Mouse (Mus musculus): ENCODE data around the gene Gal3st2b. TPM values are rescaled to one million over a fixed set of nuclear protein-coding genes. Genes with fewer than 3 reads are reported as not detected.
A peak's percentile ranks its signal among the peaks of the same experiment; 100 is the strongest.
"Not testable (repeated sequence)": the region's sequence is repeated elsewhere in the genome, so short reads cannot be mapped to it uniquely, and the experiment has no call there.

The Gal3st2b gene
- polyA plus RNA-seq, 1 experiment from 2014 or later, result 0.18 TPM

DNA sequence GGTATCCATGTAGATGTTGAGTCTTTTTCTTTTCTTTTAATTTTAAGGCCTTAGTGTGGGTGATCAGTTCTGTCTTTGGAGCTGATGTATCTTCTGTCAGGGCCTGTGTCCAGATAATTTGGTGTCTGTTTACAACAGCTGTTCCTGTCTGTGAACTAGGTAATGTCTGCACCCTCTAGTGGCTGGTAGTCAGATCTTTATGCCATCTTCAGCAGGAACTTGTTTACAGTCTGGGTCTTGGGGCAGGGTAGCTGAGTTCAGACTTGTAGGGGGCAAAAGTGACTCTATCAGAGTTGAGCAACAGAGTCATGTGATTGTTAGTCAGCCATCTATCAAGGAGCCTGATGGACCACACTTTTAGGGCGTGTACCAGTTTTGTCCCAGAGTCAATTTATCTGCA, 48.4 kb downstream of the Gal3st2b start:
- not testable (repeated sequence) for ATAC-seq (replicated peaks; ENCODE audit: extremely low read depth, insufficient read depth, low FRiP score); H3K9ac ChIP-seq (ENCODE audit: low read length); H3K36me3 ChIP-seq (ENCODE audit: control insufficient read depth, insufficient read depth); H3K27me3 ChIP-seq (ENCODE audit: control insufficient read depth, insufficient read depth, low read length); H3K9me3 ChIP-seq (replicated peaks; ENCODE audit: control insufficient read depth, low read length); H3K4me3 ChIP-seq (ENCODE audit: low read length); H3K4me1 ChIP-seq (ENCODE audit: control insufficient read depth, insufficient read depth, low read length); H3K27ac ChIP-seq (ENCODE audit: low read length); H3K4me2 ChIP-seq (ENCODE audit: low read depth, low read length)
- WGBS, result no CpG with 5 or more reads among the region's 1 CpGs

DNA sequence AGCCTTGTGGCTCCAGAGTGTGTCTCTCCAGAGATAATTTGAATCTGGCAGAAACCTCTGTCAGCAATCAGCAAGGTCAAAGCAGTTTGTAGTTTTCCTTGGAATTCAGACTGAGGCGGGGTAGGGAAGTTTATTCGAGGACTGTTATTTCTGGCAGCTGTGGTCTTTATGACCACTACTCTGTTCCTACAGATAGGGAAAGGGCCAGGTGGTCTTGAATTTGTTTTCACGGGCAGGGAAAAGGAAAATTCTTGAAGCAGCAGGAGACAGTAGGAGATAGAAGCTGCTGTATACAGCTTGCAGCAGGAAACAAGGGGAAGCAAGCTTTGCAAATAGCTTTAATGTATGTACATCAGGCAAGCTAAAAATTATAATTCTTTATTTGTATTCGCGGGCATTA, 52.3 kb downstream of the Gal3st2b start:
- not testable (repeated sequence) for H3K27me3 ChIP-seq (ENCODE audit: control insufficient read depth, insufficient read depth, low read length); H3K36me3 ChIP-seq (ENCODE audit: control insufficient read depth, insufficient read depth); H3K9me3 ChIP-seq (replicated peaks; ENCODE audit: control insufficient read depth, low read length); H3K4me1 ChIP-seq (ENCODE audit: control insufficient read depth, insufficient read depth, low read length); H3K9ac ChIP-seq (ENCODE audit: low read length); H3K4me2 ChIP-seq (ENCODE audit: low read depth, low read length); H3K4me3 ChIP-seq (ENCODE audit: low read length); H3K27ac ChIP-seq (ENCODE audit: low read length)
- ATAC-seq (replicated peaks; ENCODE audit: extremely low read depth, insufficient read depth, low FRiP score), result peak; percentile 64; the same call in 1 of the 2 replicates
- WGBS, result 30% methylated on average over 2 of the region's 5 CpGs

DNA sequence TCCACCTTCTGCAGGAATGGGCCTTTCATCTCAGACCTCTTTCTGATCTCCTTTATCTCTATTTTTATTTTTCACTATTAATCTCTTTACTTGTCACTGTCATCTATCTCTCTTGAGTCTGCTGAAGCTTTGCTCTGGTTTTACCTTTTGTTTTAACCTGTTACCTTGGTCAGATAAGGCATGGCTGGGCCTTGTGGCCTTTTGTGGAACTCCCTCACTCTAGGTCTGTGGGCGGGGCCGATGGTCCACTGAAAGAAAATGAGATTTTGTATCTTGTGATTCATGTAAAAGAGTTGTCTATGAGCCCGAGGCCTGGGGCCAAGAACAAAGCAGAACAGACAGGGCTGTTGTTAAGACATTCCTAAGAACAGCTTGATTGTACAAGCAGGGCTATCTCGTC, 52.7 kb downstream of the Gal3st2b start:
- not testable (repeated sequence) for H3K9ac ChIP-seq (ENCODE audit: low read length); ATAC-seq (replicated peaks; ENCODE audit: extremely low read depth, insufficient read depth, low FRiP score); H3K27me3 ChIP-seq (ENCODE audit: control insufficient read depth, insufficient read depth, low read length); H3K4me1 ChIP-seq (ENCODE audit: control insufficient read depth, insufficient read depth, low read length); H3K27ac ChIP-seq (ENCODE audit: low read length); H3K4me3 ChIP-seq (ENCODE audit: low read length); H3K36me3 ChIP-seq (ENCODE audit: control insufficient read depth, insufficient read depth); H3K9me3 ChIP-seq (replicated peaks; ENCODE audit: control insufficient read depth, low read length); H3K4me2 ChIP-seq (ENCODE audit: low read depth, low read length)
- no CpG with 5 or more reads among the region's 4 CpGs for WGBS

DNA sequence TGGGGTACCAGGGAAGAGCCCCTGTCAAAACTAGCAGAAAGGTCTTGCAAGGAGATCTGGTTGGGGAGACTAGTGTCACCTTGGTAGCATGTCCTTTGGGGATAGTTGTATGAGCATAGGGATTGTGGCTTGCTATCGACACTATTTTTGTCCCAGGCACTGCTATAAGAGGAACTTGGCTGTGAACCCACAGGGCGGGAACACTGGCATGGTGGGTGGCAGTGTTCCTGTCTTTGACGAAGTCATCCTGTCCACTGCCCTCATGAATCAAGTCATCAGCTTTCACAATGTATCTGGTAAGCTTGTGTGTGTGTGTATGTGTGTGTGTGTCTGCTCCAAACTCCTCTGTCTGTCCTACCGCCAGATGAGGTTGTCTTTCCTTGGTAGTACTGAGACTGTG, 57.7 kb downstream of the Gal3st2b start:
- H3K27ac ChIP-seq (ENCODE audit: low read length); H3K9me3 ChIP-seq (replicated peaks; ENCODE audit: control insufficient read depth, low read length); ATAC-seq (replicated peaks; ENCODE audit: extremely low read depth, insufficient read depth, low FRiP score); H3K36me3 ChIP-seq (ENCODE audit: control insufficient read depth, insufficient read depth); H3K9ac ChIP-seq (ENCODE audit: low read length); H3K4me3 ChIP-seq (ENCODE audit: low read length); H3K4me2 ChIP-seq (ENCODE audit: low read depth, low read length); H3K4me1 ChIP-seq (ENCODE audit: control insufficient read depth, insufficient read depth, low read length); H3K27me3 ChIP-seq (ENCODE audit: control insufficient read depth, insufficient read depth, low read length): not testable (repeated sequence)
- no CpG with 5 or more reads among the region's 4 CpGs for WGBS

DNA sequence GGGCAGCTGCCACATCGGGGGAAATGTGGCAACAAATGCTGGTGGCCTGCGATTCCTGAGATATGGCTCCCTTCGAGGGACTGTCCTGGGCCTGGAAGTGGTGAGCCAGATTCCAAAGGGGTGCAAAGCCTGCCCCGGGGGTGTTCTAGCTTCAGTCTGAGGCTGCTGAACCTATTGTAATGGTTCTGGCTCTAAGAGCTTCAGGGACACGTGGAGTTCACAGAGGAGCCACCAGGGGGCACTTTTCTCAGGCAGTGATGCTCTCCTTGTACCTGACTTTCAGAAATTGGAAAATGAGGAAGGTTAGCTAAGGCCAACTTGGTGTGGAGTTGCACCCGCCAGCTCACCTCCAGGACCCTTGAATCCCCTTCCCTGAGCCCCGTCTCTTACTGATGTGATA, 60.2 kb downstream of the Gal3st2b start:
- WGBS, result no CpG with 5 or more reads among the region's 7 CpGs
- H3K4me1 ChIP-seq (ENCODE audit: control insufficient read depth, insufficient read depth, low read length); H3K27ac ChIP-seq (ENCODE audit: low read length); H3K4me2 ChIP-seq (ENCODE audit: low read depth, low read length); H3K9me3 ChIP-seq (replicated peaks; ENCODE audit: control insufficient read depth, low read length); H3K4me3 ChIP-seq (ENCODE audit: low read length); H3K9ac ChIP-seq (ENCODE audit: low read length); H3K36me3 ChIP-seq (ENCODE audit: control insufficient read depth, insufficient read depth); H3K27me3 ChIP-seq (ENCODE audit: control insufficient read depth, insufficient read depth, low read length); ATAC-seq (replicated peaks; ENCODE audit: extremely low read depth, insufficient read depth, low FRiP score): not testable (repeated sequence)

DNA sequence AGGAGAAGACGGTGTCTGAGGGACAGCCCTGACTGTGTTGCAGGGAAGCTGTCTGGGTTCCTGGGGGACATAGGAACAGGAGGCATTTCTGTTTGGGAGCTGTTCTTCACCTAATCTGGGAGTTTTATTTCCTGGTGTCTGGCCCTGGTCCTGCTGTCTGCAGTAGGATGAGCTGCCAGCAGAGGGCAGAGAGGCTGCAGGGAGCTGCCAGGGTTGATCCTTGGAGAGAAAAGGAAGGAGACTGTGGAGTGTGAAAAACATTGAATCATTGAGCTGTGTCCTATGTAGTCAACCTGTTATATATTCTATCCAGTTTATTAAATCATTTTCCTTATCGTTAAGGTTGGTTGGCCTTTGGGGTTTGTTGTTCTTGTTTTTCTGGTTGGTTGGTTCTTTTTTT, 62.8 kb downstream of the Gal3st2b start:
- H3K27me3 ChIP-seq (ENCODE audit: control insufficient read depth, insufficient read depth, low read length); H3K9ac ChIP-seq (ENCODE audit: low read length); ATAC-seq (replicated peaks; ENCODE audit: extremely low read depth, insufficient read depth, low FRiP score); H3K4me2 ChIP-seq (ENCODE audit: low read depth, low read length); H3K36me3 ChIP-seq (ENCODE audit: control insufficient read depth, insufficient read depth); H3K27ac ChIP-seq (ENCODE audit: low read length); H3K4me1 ChIP-seq (ENCODE audit: control insufficient read depth, insufficient read depth, low read length); H3K4me3 ChIP-seq (ENCODE audit: low read length); H3K9me3 ChIP-seq (replicated peaks; ENCODE audit: control insufficient read depth, low read length): not testable (repeated sequence)
- no CpG with 5 or more reads among the region's 2 CpGs for WGBS

DNA sequence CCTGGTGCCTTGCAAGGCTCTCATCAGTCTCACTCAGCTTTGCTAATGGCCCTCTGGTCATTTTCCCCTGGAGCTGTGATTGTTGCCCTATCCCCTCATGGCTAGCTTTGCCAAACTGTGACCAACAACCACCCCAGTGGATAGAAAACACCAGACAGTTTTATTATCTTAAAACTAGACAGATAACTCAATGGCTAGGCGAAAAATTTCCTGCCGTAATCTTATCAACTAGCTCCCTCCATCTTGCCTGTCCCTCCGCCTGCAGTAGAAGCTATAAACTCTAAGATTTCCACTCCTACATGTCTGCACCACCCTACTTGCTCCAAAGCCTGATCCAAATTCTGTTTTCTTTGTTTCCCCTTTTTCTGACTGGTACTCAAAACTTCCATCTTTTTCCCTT, 68.1 kb downstream of the Gal3st2b start:
- 53% methylated on average over 3 of the region's 3 CpGs for WGBS
- H3K4me2 ChIP-seq (ENCODE audit: low read depth, low read length), result no peak overlapping the region
- no peak for ATAC-seq (replicated peaks; ENCODE audit: extremely low read depth, insufficient read depth, low FRiP score)

DNA sequence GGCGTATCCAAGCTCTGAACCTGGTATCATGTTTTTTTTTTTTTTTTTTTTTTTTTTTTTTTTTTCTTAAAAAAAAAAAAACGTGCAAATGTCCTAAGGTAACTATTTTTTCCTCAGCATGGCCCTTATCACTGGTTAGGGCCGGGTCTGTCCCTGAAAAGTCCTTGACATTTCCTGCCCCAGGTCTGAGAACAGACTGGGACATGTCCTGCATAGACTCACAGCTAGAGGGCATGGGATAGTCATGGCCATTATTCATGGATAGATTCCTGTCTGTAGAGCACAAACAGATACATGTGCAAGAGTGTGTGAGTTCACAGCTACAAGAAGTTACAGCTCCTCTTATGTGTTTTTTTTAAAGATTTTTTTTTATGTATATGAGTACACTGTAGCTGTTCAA, 70.7 kb downstream of the Gal3st2b start:
- no peaks in the 10 kb centered on the region for H3K36me3 ChIP-seq (ENCODE audit: control insufficient read depth, insufficient read depth)
- H3K4me3 ChIP-seq (ENCODE audit: low read length), result no peak overlapping the region
- no peak overlapping the region for H3K4me2 ChIP-seq (ENCODE audit: low read depth, low read length)
- no peak overlapping the region for H3K9ac ChIP-seq (ENCODE audit: low read length)
- no peaks in the 10 kb centered on the region for H3K9me3 ChIP-seq (replicated peaks; ENCODE audit: control insufficient read depth, low read length)
- 47% methylated on average over 3 of the region's 3 CpGs for WGBS
- H3K27me3 ChIP-seq (ENCODE audit: control insufficient read depth, insufficient read depth, low read length), result no peaks in the 10 kb centered on the region
- no peaks in the 10 kb centered on the region for H3K4me1 ChIP-seq (ENCODE audit: control insufficient read depth, insufficient read depth, low read length)
- no peak for ATAC-seq (replicated peaks; ENCODE audit: extremely low read depth, insufficient read depth, low FRiP score)
- no peak overlapping the region for H3K27ac ChIP-seq (ENCODE audit: low read length)

More for the DNA sequence above, 68.1 kb downstream of the Gal3st2b start:
- no peak overlapping the region for H3K27ac ChIP-seq (ENCODE audit: low read length)
- H3K4me3 ChIP-seq (ENCODE audit: low read length), result no peak overlapping the region
- H3K9me3 ChIP-seq (replicated peaks; ENCODE audit: control insufficient read depth, low read length), result no peaks in the 10 kb centered on the region
- no peaks in the 10 kb centered on the region for H3K4me1 ChIP-seq (ENCODE audit: control insufficient read depth, insufficient read depth, low read length)
- no peaks in the 10 kb centered on the region for H3K36me3 ChIP-seq (ENCODE audit: control insufficient read depth, insufficient read depth)
- H3K9ac ChIP-seq (ENCODE audit: low read length), result no peak overlapping the region
- no peaks in the 10 kb centered on the region for H3K27me3 ChIP-seq (ENCODE audit: control insufficient read depth, insufficient read depth, low read length)

DNA sequence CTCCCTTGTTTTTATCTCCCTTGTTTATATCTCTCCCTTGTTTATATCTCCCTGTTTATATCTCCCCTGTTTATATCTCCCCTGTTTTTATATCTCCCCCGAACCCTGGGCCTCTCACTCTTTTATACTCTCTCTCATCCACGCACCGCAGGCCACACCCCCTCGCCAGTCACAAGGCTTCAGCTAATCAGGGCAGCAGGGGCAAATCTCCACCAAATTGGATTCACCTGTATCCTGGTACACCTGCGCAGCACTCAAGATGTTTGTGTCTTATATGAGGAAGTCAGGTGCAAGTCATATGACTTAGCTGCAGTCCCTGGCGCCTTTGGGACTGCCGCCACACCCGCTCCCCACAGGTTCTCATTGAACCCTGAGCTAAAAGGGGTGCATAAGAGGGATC, 72.1 kb downstream of the Gal3st2b start, which contains the start of gene Gal3st2c:
Gene Gal3st2c, plus strand, starts transcription at position 301 of the 400 bp plus-strand sequence.
- not testable (repeated sequence) for H3K4me1 ChIP-seq (ENCODE audit: control insufficient read depth, insufficient read depth, low read length); H3K4me2 ChIP-seq (ENCODE audit: low read depth, low read length); H3K9ac ChIP-seq (ENCODE audit: low read length); H3K4me3 ChIP-seq (ENCODE audit: low read length); H3K9me3 ChIP-seq (replicated peaks; ENCODE audit: control insufficient read depth, low read length); ATAC-seq (replicated peaks; ENCODE audit: extremely low read depth, insufficient read depth, low FRiP score); H3K27me3 ChIP-seq (ENCODE audit: control insufficient read depth, insufficient read depth, low read length); H3K36me3 ChIP-seq (ENCODE audit: control insufficient read depth, insufficient read depth); H3K27ac ChIP-seq (ENCODE audit: low read length)
- whole genome bisulfite sequencing, result 85% methylated on average over 7 of the region's 8 CpGs

DNA sequence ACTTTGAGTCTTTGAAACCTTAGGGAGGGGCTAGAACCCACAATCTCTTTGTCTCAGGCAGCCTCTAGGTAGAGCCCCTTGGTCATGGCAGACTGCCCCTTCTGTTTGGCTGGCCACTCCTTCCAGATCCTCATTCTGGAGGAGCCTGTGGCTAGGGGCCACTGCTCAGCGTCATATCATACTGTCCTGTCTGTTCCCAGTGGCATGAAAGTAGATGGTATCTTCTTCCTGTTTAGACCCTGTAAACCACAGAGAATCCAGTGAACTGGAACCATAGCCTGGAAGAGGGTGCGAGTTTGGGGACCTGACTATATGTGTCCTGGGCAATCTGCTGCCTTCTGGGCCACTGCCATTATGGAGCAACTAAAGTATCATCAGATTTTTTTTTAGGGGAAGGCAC, 73.0 kb downstream of the Gal3st2b start:
- not testable (repeated sequence) for H3K9ac ChIP-seq (ENCODE audit: low read length); H3K4me2 ChIP-seq (ENCODE audit: low read depth, low read length); H3K9me3 ChIP-seq (replicated peaks; ENCODE audit: control insufficient read depth, low read length); H3K4me3 ChIP-seq (ENCODE audit: low read length); H3K27me3 ChIP-seq (ENCODE audit: control insufficient read depth, insufficient read depth, low read length); H3K4me1 ChIP-seq (ENCODE audit: control insufficient read depth, insufficient read depth, low read length); H3K36me3 ChIP-seq (ENCODE audit: control insufficient read depth, insufficient read depth); ATAC-seq (replicated peaks; ENCODE audit: extremely low read depth, insufficient read depth, low FRiP score); H3K27ac ChIP-seq (ENCODE audit: low read length)
- 65% methylated on average over 2 of the region's 2 CpGs for WGBS
